In the genomic region with DNA sequence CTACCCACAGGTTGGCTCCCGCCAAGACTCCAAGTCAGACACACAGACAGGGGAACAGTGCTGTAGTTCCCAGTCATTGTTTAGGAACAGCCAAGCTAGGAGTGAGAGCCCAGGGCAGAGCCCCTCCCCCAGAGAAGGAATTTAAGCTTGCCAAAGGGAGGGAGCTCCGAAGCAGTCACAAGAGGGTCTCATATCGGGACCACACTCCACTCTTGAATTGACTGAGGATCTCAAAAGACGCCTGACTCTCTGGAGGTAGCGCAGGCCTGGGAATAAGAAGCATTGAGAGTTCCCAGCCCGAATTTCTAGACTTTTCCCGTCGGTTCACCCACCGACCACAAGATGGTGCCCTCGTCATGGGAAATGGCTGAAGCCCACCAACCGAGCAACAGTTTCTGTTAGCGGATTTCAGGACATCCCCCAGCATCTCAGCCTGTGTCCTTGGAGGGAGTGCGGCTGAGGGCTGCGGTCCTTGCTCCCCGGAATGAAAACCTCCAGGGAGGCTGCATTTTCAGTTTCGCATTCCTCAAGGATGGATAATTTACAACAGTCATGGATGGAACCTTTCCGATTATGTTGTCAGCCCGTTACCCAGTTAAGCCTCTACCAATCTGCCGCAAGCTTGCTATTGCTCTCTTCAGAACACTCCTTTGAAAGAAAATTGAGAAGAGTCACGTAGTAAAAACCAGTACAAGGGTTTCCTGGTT, we compare ENCODE assay signal across 8 mouse cellular contexts. TPM values are rescaled to one million over a fixed set of nuclear protein-coding genes. Genes with fewer than 3 reads are reported as not detected.
DNase-seq lines count a peak whose midpoint lies in the region; ATAC-seq lines count a peak whose summit lies in the region.

No protein-coding gene starts in this region.

- no peaks in the 10 kb centered on the region for H3K36me3 ChIP-seq in intestine, embryonic 16.5 days (ENCODE audit: control insufficient read depth, insufficient read depth, low read length)
- H3K36me3 ChIP-seq in midbrain, embryonic 10.5 days = no peaks in the 10 kb centered on the region

- peak; percentile 48 for DNase-seq in adrenal gland, adult 8-10 months
- DNase-seq in embryo, embryonic 11 days = peak; percentile 89
- DNase-seq in gastrocnemius, postnatal 4 days (ENCODE audit: low spot score in 2 of 2) = peak; percentile 70 to 71
- DNase-seq in left cerebral cortex, postnatal 36 days (ENCODE audit: low spot score in 2 of 2) = peak; percentile 74 to 81
- DNase-seq in midbrain, embryonic 10.5 days (ENCODE audit: low spot score) = peak; percentile 87
- peak; percentile 22 for DNase-seq in skeletal muscle tissue, adult 2 months (ENCODE audit: low read depth, low spot score)

- peak overlapping the region; percentile 47 for H3K4me2 ChIP-seq in intestine, embryonic 16.5 days (ENCODE audit: low read depth, low read length)

- no peaks in the 10 kb centered on the region for H3K9me3 ChIP-seq in intestine, embryonic 16.5 days (ENCODE audit: control insufficient read depth, low read length)
- no peaks in the 10 kb centered on the region for H3K9me3 ChIP-seq in midbrain, embryonic 10.5 days (replicated peaks)

- H3K4me3 ChIP-seq in intestine, embryonic 16.5 days (ENCODE audit: low read length) = peak overlapping the region; percentile 25
- peak overlapping the region; percentile 38 for H3K4me3 ChIP-seq in midbrain, embryonic 10.5 days

- ATAC-seq in intestine, embryonic 16.5 days = peak; percentile 28; the same call in 1 of the 2 replicates
- ATAC-seq in monocyte, adult 5-6 weeks (replicated peaks; ENCODE audit: insufficient number of reproducible peaks, low FRiP score, low TSS enrichment, poor library complexity, severe bottlenecking) = no peak

- WGBS in intestine, embryonic 16.5 days = 10% methylated on average over 20 of the region's 20 CpGs
- 9% methylated on average over 20 of the region's 20 CpGs for WGBS in midbrain, embryonic 10.5 days

- 0 out of 2 replicates have a peak, but pooled peaks cover 4% of the 10 kb centered on the region for H3K4me1 ChIP-seq in intestine, embryonic 16.5 days (ENCODE audit: control insufficient read depth, insufficient read depth, low read length)
- H3K4me1 ChIP-seq in midbrain, embryonic 10.5 days = peaks cover 5% of the 10 kb centered on the region

- intact Hi-C loops in left cerebral cortex, postnatal 36 days (cut with DNase I) = loop anchor here (1.0 to 2.0 kb wide), 2 partner anchors 328 to 427 kb away; no protein-coding TSS in a partner anchor

- H3K27ac ChIP-seq in intestine, embryonic 16.5 days (ENCODE audit: low read length) = no peak overlapping the region
- H3K27ac ChIP-seq in midbrain, embryonic 10.5 days (replicated peaks) = no peak overlapping the region

- no peaks in the 10 kb centered on the region for H3K27me3 ChIP-seq in intestine, embryonic 16.5 days (replicated peaks; ENCODE audit: control insufficient read depth, insufficient read depth, low read length)
- peaks cover 41% of the 10 kb centered on the region for H3K27me3 ChIP-seq in midbrain, embryonic 10.5 days (ENCODE audit: low read depth, poor library complexity, severe bottlenecking)

- H3K9ac ChIP-seq in intestine, embryonic 16.5 days (ENCODE audit: low read depth, low read length) = 0 out of 2 replicates have a peak overlapping the region, but pooled peaks have one; percentile 21

RNA-seq across cellular contexts. Expression of a gene that starts 31.6 kb away (rescaled TPM):
- total RNA-seq in adrenal gland, adult 8-10 months (2022) = 10 to 100 TPM; 57.7 to 70.0 (median 65.4) TPM
- total RNA-seq in gastrocnemius, postnatal 4 days (2021) = 10 to 100 TPM; 43.8 to 46.4 TPM
- 4.8 and 5.6 TPM in 2 replicates for polyA plus RNA-seq in intestine, embryonic 16.5 days (2015; fragmentation: Nextera tagmentation; extraction: Ambion mirVana)
- 10 to 100 TPM; 73.1 to 78.6 TPM for total RNA-seq in left cerebral cortex, postnatal 36 days (2021)
- 2.4 TPM in 2 replicates for polyA plus RNA-seq in midbrain, embryonic 10.5 days (2016; fragmentation: Nextera tagmentation; extraction: Ambion mirVana)
- total RNA-seq in monocyte, adult 5-6 weeks (2017) = 39.6 to 56.4 TPM (median 43.8 TPM) in 3 replicates

Comparison
In these comparisons a context has a peak if more than half of its experiments do, and no peak if none do; other contexts are left out.
1. DNase-seq: peak in every context shown above with its lines; median percentile 89 in embryo, embryonic 11 days; 87 in midbrain, embryonic 10.5 days; 78 in left cerebral cortex, postnatal 36 days; 70 in gastrocnemius, postnatal 4 days; 48 in adrenal gland, adult 8-10 months; 22 in skeletal muscle tissue, adult 2 months.